ENCODE assay signal across 8 mouse cellular contexts in genomic region chr11:86585598-86585984, GRCm38 (mm10). TPM values are rescaled to one million over a fixed set of nuclear protein-coding genes. Genes with fewer than 3 reads are reported as not detected.
DNase-seq lines count a peak whose midpoint lies in the region; ATAC-seq and TF ChIP-seq lines count a peak whose summit lies in the region.
"Had no signal": no experiment of that assay in that cellular context is flagged by ENCODE, and none has a peak within 500 bp of the region (broad histone marks: within the 10 kb centered on the region; RNA-seq: fewer than 3 reads in every experiment).

No protein-coding gene starts in this region.

- H3K4me3 ChIP-seq in kidney, embryonic 16.5 days (ENCODE audit: low read length) = peak overlapping the region; percentile 47
- H3K4me3 ChIP-seq in CH12.LX (replicated peaks in 1 of 3; ENCODE audit: low read depth in 2 of 3, low read length in 2 of 3, poor library complexity in 1 of 3) = peak overlapping the region; percentile 76 to 91 (median 81)

- peak overlapping the region; percentile 73 for H3K9ac ChIP-seq in kidney, embryonic 16.5 days (replicated peaks; ENCODE audit: low read length)
- H3K9ac ChIP-seq in CH12.LX (ENCODE audit: insufficient read depth, low read depth) = peak overlapping the region; percentile 99

- in situ Hi-C loops in CH12.LX (cut with MboI; ENCODE audit: low pct_ligation_motif_present, low pct_unique_long_range_greater_than_20kb, low sequenced_read_pairs) = no loop called here

- peak overlapping the region; percentile 58 for H3K4me2 ChIP-seq in kidney, embryonic 16.5 days (replicated peaks; ENCODE audit: low read depth, low read length)
- peak overlapping the region; percentile 99 for H3K4me2 ChIP-seq in CH12.LX (ENCODE audit: insufficient read depth, low read depth, poor library complexity, severe bottlenecking)

- no peak for TF ChIP-seq RAD21 in CH12.LX (IDR thresholded peaks at IDR 0.05; ENCODE audit: low read depth, low read length)

- dilution Hi-C loops in CH12.LX (cut with MboI; ENCODE audit: extremely low pct_ligation_motif_present, extremely low pct_unique_long_range_greater_than_20kb, low sequenced_read_pairs) = loop anchor here (5.0 kb wide), 1 partner anchor 37 kb away; no protein-coding TSS in a partner anchor

- no peak for DNase-seq in kidney, postnatal 4 days
- DNase-seq in CH12.LX (ENCODE audit: extremely low read depth) (no peak), liver (peak; percentile 14)
- DNase-seq in Muller cell, postnatal 12 days (ENCODE audit: inconsistent ontology term) = peak; percentile 46
- DNase-seq in left cerebral cortex, postnatal 25 days (ENCODE audit: low spot score in 2 of 2) = no peak
- DNase-seq in testis, postnatal 14 days (ENCODE audit: low spot score) = no peak
- DNase-seq: embryo, embryonic 11 days had no signal

- TF ChIP-seq EP300 in CH12.LX (IDR thresholded peaks at IDR 0.05; ENCODE audit: low read length) = no peak

- H3K27ac ChIP-seq in kidney, embryonic 16.5 days (ENCODE audit: low read length) = peak overlapping the region; percentile 84
- H3K27ac ChIP-seq in CH12.LX (ENCODE audit: insufficient read depth, low read depth) = peak overlapping the region; percentile 85

- no peaks in the 10 kb centered on the region for H3K9me3 ChIP-seq in kidney, embryonic 16.5 days (ENCODE audit: low read length)
- H3K9me3 ChIP-seq in CH12.LX (replicated peaks; ENCODE audit: low read length) = no peaks in the 10 kb centered on the region

- intact Hi-C loops in left cerebral cortex, postnatal 25 days (cut with DNase I) = no loop called here

- no peaks in the 10 kb centered on the region for H3K27me3 ChIP-seq in kidney, embryonic 16.5 days (ENCODE audit: insufficient read depth, low read length)
- no peaks in the 10 kb centered on the region for H3K27me3 ChIP-seq in CH12.LX (replicated peaks)

- H3K79me2 ChIP-seq in CH12.LX (replicated peaks; ENCODE audit: control insufficient read depth, extremely low read depth, insufficient read depth, poor library complexity, severe bottlenecking) = peaks cover 25% of the 10 kb centered on the region

- ATAC-seq in kidney, embryonic 16.5 days (ENCODE audit: low FRiP score, low TSS enrichment) = no peak

- H3K36me3 ChIP-seq in kidney, embryonic 16.5 days (ENCODE audit: insufficient read depth, low read length) = no peaks in the 10 kb centered on the region
- peaks cover 3 to 13% of the 10 kb centered on the region in 2 experiments for H3K36me3 ChIP-seq in CH12.LX (replicated peaks in 1 of 2; ENCODE audit: control insufficient read depth in 1 of 2, insufficient read depth in 1 of 2, low read length in 1 of 2)

- TF ChIP-seq CTCF in CH12.LX (conservative IDR thresholded peaks at IDR 0.05 in 1 of 2, IDR thresholded peaks at IDR 0.05 in 1 of 2; ENCODE audit: low read depth in 2 of 2, low read length in 2 of 2) = no peak

- no peak; the same call in 1 of the 2 replicates for TF ChIP-seq POLR2A in CH12.LX (IDR thresholded peaks at IDR 0.05; ENCODE audit: low read depth, low read length)

- 34% methylated on average over 3 of the region's 3 CpGs for WGBS in kidney, embryonic 16.5 days

- H3K4me1 ChIP-seq in kidney, embryonic 16.5 days (ENCODE audit: insufficient read depth, low read length) = peaks cover 40% of the 10 kb centered on the region
- peaks cover 4 to 47% of the 10 kb centered on the region in 2 experiments for H3K4me1 ChIP-seq in CH12.LX (ENCODE audit: control insufficient read depth in 1 of 2, insufficient read depth in 2 of 2)

TF ChIP-seq in CH12.LX, 34 proteins besides CTCF, POLR2A, EP300 and RAD21:
- TF ChIP-seq NELFE (IDR thresholded peaks at IDR 0.05; ENCODE audit: low read depth, low read length) (no peak), GABPA (IDR thresholded peaks at IDR 0.05; ENCODE audit: insufficient replicate concordance, low read depth, low read length) (no peak), CHD1 (IDR thresholded peaks at IDR 0.05; ENCODE audit: low read depth, low read length) (no peak), ZKSCAN1 (IDR thresholded peaks at IDR 0.05; ENCODE audit: borderline replicate concordance, low read depth, low read length) (no peak), KAT2A (IDR thresholded peaks at IDR 0.05; ENCODE audit: insufficient replicate concordance, low read length) (no peak), POLR2AphosphoS2 (IDR thresholded peaks at IDR 0.05; ENCODE audit: low read depth, low read length) (no peak), BHLHE40 (IDR thresholded peaks at IDR 0.05; ENCODE audit: low read depth, low read length) (no peak), ZMIZ1 (IDR thresholded peaks at IDR 0.05; ENCODE audit: low read depth, low read length) (no peak), PAX5 (IDR thresholded peaks at IDR 0.05; ENCODE audit: low read length) (no peak), SIN3A (IDR thresholded peaks at IDR 0.05; ENCODE audit: low read length) (no peak), MXI1 (IDR thresholded peaks at IDR 0.05; ENCODE audit: low read depth, low read length) (no peak), MAFK (IDR thresholded peaks at IDR 0.05; ENCODE audit: insufficient replicate concordance, low read length) (no peak)

RNA-seq across cellular contexts. Expression of gene Tubd1, which starts 40.8 kb away (rescaled TPM):
- polyA plus RNA-seq in kidney, embryonic 16.5 days (2015; fragmentation: Nextera tagmentation; extraction: Ambion mirVana) = 11.4 and 13.6 TPM in 2 replicates
- 11.9 and 14.3 TPM in 2 replicates for total RNA-seq in CH12.LX (2012; rRNA removed)
- 9.7 and 9.8 TPM in 2 replicates for total RNA-seq in CH12.LX (2014; rRNA removed)
- polyA plus RNA-seq in CH12.LX (2012; ENCODE audit: insufficient read length, low read depth) = 12.6 and 13.4 TPM in 2 replicates
- total RNA-seq in left cerebral cortex, postnatal 25 days (2021) = 1 to 10 TPM; 5.3 to 6.8 TPM

RNA-seq across cellular contexts. Expression of gene Rps6kb1, which starts 41.0 kb away (rescaled TPM):
- 51.6 and 62.1 TPM in 2 replicates for polyA plus RNA-seq in kidney, embryonic 16.5 days (2015; fragmentation: Nextera tagmentation; extraction: Ambion mirVana)
- 45.2 and 56.7 TPM in 2 replicates for total RNA-seq in CH12.LX (2012; rRNA removed)
- 76.9 and 79.9 TPM in 2 replicates for total RNA-seq in CH12.LX (2014; rRNA removed)
- polyA plus RNA-seq in CH12.LX (2012; ENCODE audit: insufficient read length, low read depth) = 110 and 152 TPM in 2 replicates
- 10 to 100 TPM; 34.1 to 38.1 TPM for total RNA-seq in left cerebral cortex, postnatal 25 days (2021)

Comparison
In these comparisons a context has a peak if more than half of its experiments do, and no peak if none do; other contexts are left out.
1. DNase-seq: peak in Muller cell, postnatal 12 days (single experiment) and liver (single experiment); none in kidney, postnatal 4 days (0 of 2), CH12.LX (single experiment), left cerebral cortex, postnatal 25 days (0 of 2) and testis, postnatal 14 days (single experiment).